Mouse (Mus musculus) myocyte (in vitro differentiated cells): ENCODE measurements around the gene Olfr1224-ps1. TPM values are rescaled to one million over a fixed set of nuclear protein-coding genes. Genes with fewer than 3 reads are reported as not detected.

Experiments
- H3K27me3 ChIP-seq: one replicate; pipeline ENCODE4 v1.6.1; 2011; ENCODE audit not compliant: control insufficient read depth, insufficient read depth, insufficient read length
- H3K36me3 ChIP-seq: one replicate; pipeline ENCODE4 v1.6.1; 2011; ENCODE audit not compliant: control insufficient read depth, insufficient read depth
- H3K4me2 ChIP-seq: one replicate; pipeline ENCODE4 v1.6.1; 2011; ENCODE audit warnings: low read depth, control low read depth
- H3K4me3 ChIP-seq: one replicate; pipeline ENCODE4 v1.5.1; 2011; ENCODE audit warnings: mild to moderate bottlenecking, control low read depth, moderate library complexity
- H3K79me2 ChIP-seq: one replicate; pipeline ENCODE4 v1.6.1; 2011; ENCODE audit not compliant: control insufficient read depth, insufficient read depth
- H3ac ChIP-seq: one replicate; pipeline ENCODE4 v1.6.1; 2011; ENCODE audit not compliant: control insufficient read depth, insufficient read length
- CEBPB ChIP-seq: IDR thresholded peaks from 2 replicates; pipeline ENCODE4 v1.6.1; 2011; ENCODE audit warnings: mild to moderate bottlenecking, moderate library complexity; ENCODE audit not compliant: poor library complexity, insufficient read depth, severe bottlenecking
- E2F4 ChIP-seq: IDR thresholded peaks from one replicate; pipeline ENCODE4 v1.6.1; 2011; ENCODE audit warnings: mild to moderate bottlenecking, control low read depth, moderate library complexity; ENCODE audit not compliant: insufficient read depth
- MAX ChIP-seq: IDR thresholded peaks from one replicate; pipeline ENCODE4 v1.6.1; 2011; ENCODE audit warnings: low read depth, mild to moderate bottlenecking, control low read depth
- MYOD1 ChIP-seq, 3 experiments: IDR thresholded peaks; one replicate each; pipeline ENCODE4 v1.6.1; 2011; ENCODE audit warnings: control low read depth in 2 of 3, low read depth in 2 of 3, mild to moderate bottlenecking in 2 of 3, moderate library complexity in 1 of 3; ENCODE audit not compliant: insufficient read length in 2 of 3, control insufficient read depth in 1 of 3
- MYOG ChIP-seq, 3 experiments: IDR thresholded peaks; one replicate each; pipeline ENCODE4 v1.6.1; 2011; ENCODE audit warnings: control low read depth in 2 of 3, low read depth in 2 of 3, mild to moderate bottlenecking in 2 of 3; ENCODE audit not compliant: insufficient read length in 2 of 3, control insufficient read depth in 1 of 3, insufficient read depth in 1 of 3
- POLR2A ChIP-seq: IDR thresholded peaks from one replicate; pipeline ENCODE4 v1.6.1; 2011; ENCODE audit warnings: low read depth, mild to moderate bottlenecking, control low read depth, moderate library complexity; ENCODE audit not compliant: insufficient read length
- POLR2AphosphoS2 ChIP-seq: IDR thresholded peaks from one replicate; pipeline ENCODE4 v1.6.1; 2011; ENCODE audit warnings: low read depth, control low read depth; ENCODE audit not compliant: insufficient read length
- REST ChIP-seq: IDR thresholded peaks from one replicate; pipeline ENCODE4 v1.6.1; 2011; ENCODE audit warnings: mild to moderate bottlenecking, control low read depth, moderate library complexity; ENCODE audit not compliant: insufficient read depth, insufficient read length
- SRF ChIP-seq: IDR thresholded peaks from one replicate; pipeline ENCODE4 v1.6.1; 2011; ENCODE audit warnings: low read depth; ENCODE audit not compliant: control insufficient read depth, insufficient read length
- TCF12 ChIP-seq: IDR thresholded peaks from one replicate; pipeline ENCODE4 v1.6.1; 2011; ENCODE audit warnings: mild to moderate bottlenecking, control low read depth; ENCODE audit not compliant: poor library complexity, insufficient read depth, severe bottlenecking
- TCF3 ChIP-seq: IDR thresholded peaks from one replicate; pipeline ENCODE4 v1.6.1; 2011; ENCODE audit warnings: low read depth, control low read depth; ENCODE audit not compliant: insufficient read length
- USF1 ChIP-seq: IDR thresholded peaks from one replicate; pipeline ENCODE4 v1.6.1; 2011; ENCODE audit warnings: low read depth, mild to moderate bottlenecking, control low read depth, moderate library complexity
- polyA plus RNA-seq: library from polyadenylated mRNA; unstranded; fragments of >200 nt; fragmentation: generic; extraction: Trizol; gene quantifications from one replicate; pipeline ENCODE4 v1.2.1, GENCODE M21; 2012; ENCODE audit warnings: missing spikeins

Olfr1224-ps1 gene
- polyA plus RNA-seq, 1 experiment: not detected

GRCm38 (mm10) chr2:89132954-89133353 is 30.9 kb downstream of the Olfr1224-ps1 start, which contains the start of gene Olfr1222:
TSS of gene Olfr1222 (minus strand) at chr2:89133054.
- Histone ChIP-seq H3ac (no peak within 1 kb of the TSS), H3K79me2 (no peaks in the 10 kb centered on the region), H3K4me2 (no peak within 1 kb of the TSS), H3K27me3 (no peaks in the 10 kb centered on the region), H3K4me3 (no peak within 1 kb of the TSS), H3K36me3 (no peaks in the 10 kb centered on the region)
- TF ChIP-seq MYOG (IDR thresholded peaks at IDR 0.05; ENCODE audit: control insufficient read depth in 1 of 3, insufficient read depth in 1 of 3, insufficient read length in 2 of 3, low read depth in 2 of 3) (no peak), TCF12 (no peak), SRF (no peak), USF1 (no peak), MYOD1 (IDR thresholded peaks at IDR 0.05; ENCODE audit: control insufficient read depth in 1 of 3, insufficient read length in 2 of 3, low read depth in 2 of 3) (no peak), E2F4 (no peak), POLR2A (no peak), POLR2AphosphoS2 (no peak), CEBPB (no peak), TCF3 (no peak), MAX (no peak), REST (no peak)

GRCm38 (mm10) chr2:89117183-89117582 is 46.7 kb downstream of the Olfr1224-ps1 start, which contains the start of gene Olfr1221:
TSS of gene Olfr1221 (minus strand) at chr2:89117283.
- Histone ChIP-seq H3K4me3 (no peak within 1 kb of the TSS), H3ac (no peak within 1 kb of the TSS), H3K27me3 (no peaks in the 10 kb centered on the region), H3K4me2 (no peak within 1 kb of the TSS), H3K36me3 (no peaks in the 10 kb centered on the region), H3K79me2 (no peaks in the 10 kb centered on the region)
- TF ChIP-seq TCF12: no peak

- no peaks in the 10 kb centered on the region for H3K36me3 ChIP-seq
- no peak within 1 kb of the TSS for H3K4me3 ChIP-seq
- no peak within 1 kb of the TSS for H3ac ChIP-seq
- H3K27me3 ChIP-seq: no peaks in the 10 kb centered on the region
- no peak within 1 kb of the TSS for H3K4me2 ChIP-seq
- TF ChIP-seq POLR2A: no peak
- TF ChIP-seq SRF: no peak
- no peak for TF ChIP-seq POLR2AphosphoS2
- no peak for TF ChIP-seq REST
- TF ChIP-seq CEBPB: no peak
- no peak for TF ChIP-seq E2F4
- TF ChIP-seq MAX: no peak
- no peak for TF ChIP-seq TCF12
- TF ChIP-seq MYOG (IDR thresholded peaks at IDR 0.05; ENCODE audit: control insufficient read depth in 1 of 3, insufficient read depth in 1 of 3, insufficient read length in 2 of 3, low read depth in 2 of 3): no peak
- no peak for TF ChIP-seq TCF3
- no peak for TF ChIP-seq USF1
- no peaks in the 10 kb centered on the region for H3K79me2 ChIP-seq
These were observed 57.2 kb downstream of the Olfr1224-ps1 start, which contains the start of gene Olfr1220 for GRCm38 (mm10) chr2:89106735-89107134. TSS of gene Olfr1220 (minus strand) at chr2:89106835.

GRCm38 (mm10) chr2:89105651-89106050 is 58.2 kb downstream of the Olfr1224-ps1 start:
- no peak for TF ChIP-seq CEBPB
- H3ac ChIP-seq: no peak overlapping the region

More at GRCm38 (mm10) chr2:89105651-89106050, 58.2 kb downstream of the Olfr1224-ps1 start:
- no peak overlapping the region for H3K4me2 ChIP-seq
- H3K36me3 ChIP-seq: no peaks in the 10 kb centered on the region
- H3K4me3 ChIP-seq: no peak overlapping the region
- H3K27me3 ChIP-seq: no peaks in the 10 kb centered on the region
- H3K79me2 ChIP-seq: no peaks in the 10 kb centered on the region

Other genes starting within 250 kb of the Olfr1224-ps1 start
- not detected for gene Olfr1209, start 248.9 kb downstream of the Olfr1224-ps1 start, polyA plus RNA-seq
- not detected for gene Olfr1211, start 226.0 kb downstream of the Olfr1224-ps1 start, polyA plus RNA-seq
- gene Olfr1212, start 210.1 kb downstream of the Olfr1224-ps1 start, polyA plus RNA-seq: not detected
- gene Gm13762, start 183.8 kb downstream of the Olfr1224-ps1 start, polyA plus RNA-seq: not detected
- not detected for gene Olfr1214, start 171.4 kb downstream of the Olfr1224-ps1 start, polyA plus RNA-seq
- gene Olfr1215, start 157.1 kb downstream of the Olfr1224-ps1 start, polyA plus RNA-seq: not detected
- not detected for gene Olfr1216, start 145.8 kb downstream of the Olfr1224-ps1 start, polyA plus RNA-seq
- not detected for gene Olfr1217, start 132.0 kb downstream of the Olfr1224-ps1 start, polyA plus RNA-seq
- gene Olfr1218, start 102.9 kb downstream of the Olfr1224-ps1 start, polyA plus RNA-seq: not detected
- not detected for gene Olfr1219, start 80.6 kb downstream of the Olfr1224-ps1 start, polyA plus RNA-seq
- not detected for gene Olfr1220, start 57.3 kb downstream of the Olfr1224-ps1 start, polyA plus RNA-seq
- not detected for gene Olfr1221, start 46.8 kb downstream of the Olfr1224-ps1 start, polyA plus RNA-seq
- not detected for gene Olfr1222, start 31.0 kb downstream of the Olfr1224-ps1 start, polyA plus RNA-seq
- gene Olfr1223, start 12.5 kb downstream of the Olfr1224-ps1 start, polyA plus RNA-seq: not detected
- not detected for gene Olfr1225, start 10.6 kb upstream of the Olfr1224-ps1 start, polyA plus RNA-seq
- not detected for gene Olfr1226, start 36.0 kb upstream of the Olfr1224-ps1 start, polyA plus RNA-seq
- gene Olfr1228, start 90.0 kb upstream of the Olfr1224-ps1 start, polyA plus RNA-seq: not detected
- gene Olfr1229, start 123.9 kb upstream of the Olfr1224-ps1 start, polyA plus RNA-seq: not detected
- gene Olfr1230, start 133.2 kb upstream of the Olfr1224-ps1 start, polyA plus RNA-seq: not detected
- gene Olfr1231, start 143.0 kb upstream of the Olfr1224-ps1 start, polyA plus RNA-seq: not detected
- not detected for gene Olfr1232, start 165.6 kb upstream of the Olfr1224-ps1 start, polyA plus RNA-seq
- gene Olfr1233, start 178.3 kb upstream of the Olfr1224-ps1 start, polyA plus RNA-seq: not detected
- gene Olfr1234, start 200.8 kb upstream of the Olfr1224-ps1 start, polyA plus RNA-seq: not detected
- not detected for gene Olfr1238, start 245.6 kb upstream of the Olfr1224-ps1 start, polyA plus RNA-seq